13 mouse cellular contexts compared by ENCODE assay signal in genomic region chr6:95196631-95197030, GRCm38 (mm10).
"Had no signal": no experiment of that assay in that cellular context is flagged by ENCODE, and none has a peak within 500 bp of the region (broad histone marks: within the 10 kb centered on the region; RNA-seq: fewer than 3 reads in every experiment).

No protein-coding gene starts in this region.

- H3K36me3 ChIP-seq: liver, embryonic 12.5 days; midbrain, embryonic 12.5 days; neural tube, embryonic 12.5 days; stomach, embryonic 15.5 days had no signal

- H3K27me3 ChIP-seq: liver, embryonic 12.5 days; neural tube, embryonic 12.5 days; stomach, embryonic 15.5 days had no signal

- H3K27ac ChIP-seq: liver, embryonic 12.5 days; liver, embryonic 14.5 days; midbrain, embryonic 12.5 days; neural tube, embryonic 12.5 days; stomach, embryonic 15.5 days; stomach, postnatal 0 days had no signal

- DNase-seq: lung, adult 18-20 months; lung, embryonic 14.5 days; lung, postnatal 10 days; lung, postnatal 4 days; right cerebral cortex, postnatal 14 days; thymus, adult 2 months; thymus, postnatal 36 days had no signal

- H3K4me1 ChIP-seq: liver, embryonic 12.5 days; midbrain, embryonic 12.5 days; neural tube, embryonic 12.5 days; stomach, embryonic 15.5 days had no signal

- H3K9ac ChIP-seq: liver, embryonic 12.5 days; liver, embryonic 14.5 days; lung, embryonic 14.5 days; midbrain, embryonic 12.5 days; neural tube, embryonic 12.5 days; stomach, embryonic 15.5 days had no signal

- ATAC-seq: liver, embryonic 12.5 days had no signal

- H3K4me3 ChIP-seq: liver, embryonic 12.5 days; midbrain, embryonic 12.5 days; neural tube, embryonic 12.5 days; stomach, embryonic 15.5 days had no signal

- H3K9me3 ChIP-seq: liver, embryonic 12.5 days; midbrain, embryonic 12.5 days; neural tube, embryonic 12.5 days; stomach, embryonic 15.5 days had no signal

- H3K4me2 ChIP-seq: liver, embryonic 12.5 days; lung, embryonic 14.5 days; midbrain, embryonic 12.5 days; neural tube, embryonic 12.5 days; stomach, embryonic 15.5 days had no signal
